Mouse (Mus musculus): ENCODE measurements around the gene Il2rb.
A peak's percentile ranks its signal among the peaks of the same experiment; 100 is the strongest.

The Il2rb gene

DNA sequence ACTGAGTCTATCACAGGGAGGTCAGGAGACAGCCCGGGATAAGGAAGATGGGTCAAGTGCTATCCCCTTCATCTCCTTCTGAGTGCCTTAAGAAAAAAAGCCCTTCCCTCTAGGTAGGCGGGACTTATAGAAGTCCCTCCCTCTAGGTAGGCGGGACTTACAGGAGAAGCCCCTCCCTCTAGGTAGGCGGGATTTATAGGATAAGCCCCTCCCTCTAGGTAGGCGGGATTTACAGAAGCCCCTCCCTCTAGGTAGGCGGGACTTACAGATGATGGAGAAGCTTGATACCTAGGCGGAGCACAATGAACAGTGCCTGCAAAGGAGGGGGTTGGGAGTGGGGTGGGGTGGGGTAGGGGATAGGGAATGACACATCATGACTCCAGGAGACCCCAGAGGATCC is 15.0 kb downstream of the Il2rb start:
- no peak for DNase-seq

DNA sequence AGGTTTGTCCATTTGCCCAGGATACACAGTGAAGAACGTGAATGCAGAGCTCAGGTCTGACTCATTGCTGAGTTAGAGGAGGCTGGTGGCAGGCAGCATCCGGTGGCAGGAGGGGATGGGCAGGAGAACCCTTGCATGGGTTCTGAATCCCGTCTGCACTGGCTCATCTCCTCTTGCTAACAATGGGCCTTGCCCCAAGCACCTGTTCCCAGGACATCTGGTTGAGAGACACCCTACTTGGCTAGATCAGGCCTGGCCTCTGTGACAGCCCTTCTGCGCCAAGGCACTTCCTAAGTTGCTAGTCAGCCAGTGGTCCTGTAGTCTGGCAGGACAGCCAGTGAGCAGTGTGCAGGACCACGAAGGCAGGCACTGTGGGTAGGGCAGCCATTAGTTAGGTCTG is 15.6 kb downstream of the Il2rb start:
- no peak for DNase-seq

DNA sequence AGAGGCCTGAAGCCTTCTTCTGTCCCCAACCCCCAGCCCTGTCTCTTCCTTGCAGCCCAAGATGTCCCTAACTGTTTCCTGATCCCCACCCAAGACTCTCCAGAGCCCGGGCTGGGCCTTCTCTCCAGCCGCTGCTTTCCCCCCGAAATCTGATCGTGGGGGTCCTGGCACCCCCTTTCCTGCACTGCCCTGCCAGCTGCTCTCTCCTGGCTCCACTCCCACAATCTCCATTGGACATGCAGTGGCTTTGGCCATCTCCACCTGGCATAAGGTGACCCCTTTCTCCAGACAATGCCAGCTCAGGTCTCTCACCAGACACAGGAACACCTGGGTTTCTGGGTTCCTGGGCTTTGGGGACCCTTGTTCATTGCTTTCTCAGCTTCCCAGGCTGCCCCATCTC is 17.0 kb downstream of the Il2rb start:
- DNase-seq: no peak

DNA sequence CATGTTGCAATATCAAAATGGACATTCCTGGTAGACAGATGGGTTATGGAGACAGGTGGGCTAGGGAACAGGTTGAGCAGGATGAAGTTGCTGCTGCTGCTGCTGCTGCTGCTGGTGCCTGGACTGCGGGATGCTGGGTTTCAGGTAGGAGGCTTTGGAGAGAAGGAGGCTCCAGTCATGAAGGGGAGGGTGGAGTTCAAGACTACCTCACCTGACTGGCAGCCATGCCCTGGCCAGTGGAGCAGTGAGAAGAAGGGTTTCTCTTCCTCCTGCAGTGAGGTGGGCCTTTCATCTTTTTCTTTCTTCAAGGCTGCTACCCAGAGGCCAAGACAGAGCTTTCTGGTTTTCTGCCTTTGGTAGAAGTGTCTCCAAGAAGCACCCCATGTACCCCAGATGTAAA is 18.2 kb downstream of the Il2rb start:
- no peak for DNase-seq

DNA sequence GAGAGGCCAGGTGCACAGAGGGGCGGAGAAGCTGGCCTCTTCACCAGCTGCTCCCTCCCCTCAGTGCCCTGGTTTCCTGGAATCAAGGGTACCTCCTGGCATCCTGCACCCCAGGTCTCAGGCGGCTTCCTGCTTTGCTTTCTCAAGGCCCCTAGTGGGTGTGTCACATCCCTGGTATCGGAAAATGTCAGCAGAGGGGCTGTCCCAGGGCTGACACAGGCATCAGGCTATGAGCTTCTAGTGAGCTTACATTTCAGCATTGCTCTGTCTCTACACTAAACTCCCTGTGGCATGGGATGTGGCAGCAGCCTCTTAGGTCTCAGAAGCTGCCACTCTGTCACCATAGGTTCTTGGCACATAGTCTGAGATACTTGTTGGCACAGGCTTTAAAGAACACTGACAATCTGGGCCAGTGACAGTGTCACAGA is 19.5 kb downstream of the Il2rb start:
- DNase-seq: peak; percentile 44 to 69

DNA sequence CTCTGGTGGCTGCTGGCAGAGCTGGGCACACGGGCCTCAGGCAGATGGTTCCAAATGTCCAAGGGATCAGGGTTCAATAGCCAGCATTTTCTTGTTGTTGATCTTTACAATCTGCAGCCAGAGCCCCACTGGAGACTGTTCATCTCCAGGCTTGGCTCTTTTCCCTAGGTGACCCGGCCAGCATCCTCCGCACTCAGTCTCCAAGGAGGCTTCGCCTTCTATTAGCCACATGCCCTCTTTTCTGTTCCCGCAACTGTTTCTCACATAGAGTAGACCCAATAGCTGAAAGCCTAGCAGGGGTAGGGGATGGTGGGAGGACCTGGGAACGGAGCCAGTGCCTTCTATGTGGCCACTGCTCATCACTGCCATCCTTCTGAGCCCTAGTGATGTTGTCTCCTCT is 21.6 kb downstream of the Il2rb start:
- no peak for DNase-seq

DNA sequence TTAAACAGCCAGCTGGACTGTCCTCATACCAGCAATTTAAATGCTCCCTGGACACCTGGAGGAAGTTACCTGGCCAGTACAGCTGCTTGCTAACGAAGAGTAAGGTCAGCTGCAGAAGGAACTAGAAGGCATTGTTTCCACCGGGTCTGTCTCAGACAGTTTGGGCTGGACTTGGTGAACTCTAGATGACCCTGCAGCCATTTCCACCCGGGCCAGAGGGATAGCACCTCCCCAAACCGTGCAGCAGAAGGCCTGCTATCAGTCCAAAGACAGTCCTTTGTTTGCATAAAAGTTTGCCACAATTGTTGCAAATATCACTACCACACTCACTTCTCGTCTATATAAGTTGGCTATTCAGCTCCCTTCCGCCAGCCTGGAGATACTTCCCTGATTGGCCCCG is 23.2 kb downstream of the Il2rb start:
- DNase-seq: no peak

DNA sequence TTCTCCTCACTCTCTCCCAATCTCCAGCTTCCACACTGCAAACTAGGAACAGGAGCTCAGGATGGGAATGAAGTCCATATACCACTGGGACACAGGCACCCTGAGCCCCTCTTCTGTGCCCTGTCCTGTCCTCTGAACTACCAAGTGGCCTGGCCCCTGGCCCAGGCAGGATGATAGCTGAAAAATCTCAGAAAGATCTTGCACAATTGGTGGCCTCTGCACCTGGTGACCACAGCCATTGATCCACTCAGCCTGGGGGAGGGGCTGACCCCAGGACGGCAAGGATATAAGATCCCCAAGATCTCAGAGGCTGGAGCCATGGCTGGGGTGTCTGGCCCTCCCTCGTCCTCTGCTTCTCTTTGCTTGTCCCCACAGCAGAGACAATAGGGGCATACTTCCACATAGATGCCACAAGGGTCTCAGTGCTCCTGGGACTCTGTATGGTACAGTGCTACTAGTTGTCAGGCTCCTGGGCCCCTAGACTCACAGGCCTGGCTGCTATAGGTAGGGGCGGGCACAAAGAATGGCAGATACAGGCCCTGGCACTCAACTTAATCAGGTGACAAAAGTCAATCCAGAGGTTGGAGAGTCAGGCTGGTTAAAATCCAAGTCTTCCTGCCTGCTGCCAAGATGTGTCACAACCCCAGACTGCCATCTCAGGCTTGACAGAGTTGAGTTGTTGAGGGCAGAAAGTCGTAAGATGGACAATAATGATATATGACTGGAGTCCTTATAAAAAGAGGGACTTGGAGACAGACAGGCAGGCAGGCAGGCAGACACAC is 24.4 kb downstream of the Il2rb start:
- no peak for DNase-seq

DNA sequence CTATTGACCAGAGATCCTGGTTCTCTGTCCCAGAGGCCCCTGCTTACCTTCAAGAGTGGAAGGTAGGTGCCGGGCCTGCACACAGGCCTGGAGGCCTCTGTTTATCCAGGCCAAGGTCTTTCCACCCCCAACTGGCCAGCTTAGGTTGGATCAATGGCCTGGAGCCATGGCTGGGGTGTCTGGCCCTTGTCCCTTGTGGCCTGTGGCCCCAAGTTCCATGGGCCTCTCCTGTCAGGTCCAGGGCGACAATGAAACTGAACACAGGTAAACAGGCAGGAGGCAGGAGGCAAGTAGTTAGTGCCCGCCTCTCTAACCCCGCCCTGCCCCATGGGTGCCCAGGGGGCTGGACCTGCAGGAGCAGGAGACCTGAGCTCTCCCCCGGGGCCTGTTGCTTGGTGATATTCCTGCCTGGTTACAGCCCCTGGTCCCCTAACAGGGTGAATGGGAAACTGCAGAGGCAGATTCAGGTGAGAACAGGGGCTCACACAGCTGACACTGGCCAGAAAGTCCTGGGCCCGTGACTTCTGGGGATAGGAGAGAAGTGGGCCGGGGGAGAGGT is 26.6 kb downstream of the Il2rb start, which contains the start of gene Tmprss6:
TSS of gene Tmprss6 (minus strand) at position 256 of the 559 bp plus-strand sequence.
- no peak for DNase-seq

DNA sequence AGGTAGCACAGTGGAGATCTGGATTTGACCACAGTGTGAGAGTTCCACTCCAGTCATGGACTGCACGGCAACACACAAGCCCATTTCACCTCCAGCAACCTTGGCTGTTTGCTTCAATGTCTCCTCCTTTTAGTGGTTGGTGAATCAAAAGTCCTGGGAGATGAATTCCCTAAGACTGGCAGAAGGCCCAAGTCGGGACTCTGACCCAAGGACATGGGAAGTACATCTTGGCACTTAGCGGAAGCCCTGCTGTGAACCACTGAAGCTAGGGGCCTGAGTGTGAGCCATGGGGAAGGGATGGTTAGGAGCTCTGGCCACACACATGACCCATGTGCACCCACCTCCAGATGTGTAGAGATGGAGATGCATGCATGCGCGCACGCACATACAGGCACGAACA is 27.5 kb downstream of the Il2rb start:
- DNase-seq: no peak

DNA sequence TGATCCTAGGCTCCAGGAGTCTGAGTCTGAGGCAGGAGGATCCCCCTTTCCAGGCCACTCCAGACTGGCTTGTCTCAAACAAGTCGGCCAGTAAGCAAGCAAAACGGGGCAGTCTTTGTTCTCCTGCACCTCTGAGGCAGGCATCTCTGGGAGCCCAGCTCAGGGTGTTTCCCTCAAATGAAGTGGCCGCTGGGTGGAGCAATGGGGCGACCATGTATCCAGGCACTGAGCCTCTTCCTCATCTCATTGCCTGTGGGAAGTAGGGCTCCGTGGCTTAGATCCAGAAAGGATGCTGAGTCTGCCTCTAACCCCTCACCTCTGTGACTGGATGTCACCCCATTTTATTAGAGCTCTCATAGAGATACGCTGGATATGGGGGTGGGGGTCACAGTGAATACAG is 28.3 kb downstream of the Il2rb start:
- DNase-seq: no peak

DNA sequence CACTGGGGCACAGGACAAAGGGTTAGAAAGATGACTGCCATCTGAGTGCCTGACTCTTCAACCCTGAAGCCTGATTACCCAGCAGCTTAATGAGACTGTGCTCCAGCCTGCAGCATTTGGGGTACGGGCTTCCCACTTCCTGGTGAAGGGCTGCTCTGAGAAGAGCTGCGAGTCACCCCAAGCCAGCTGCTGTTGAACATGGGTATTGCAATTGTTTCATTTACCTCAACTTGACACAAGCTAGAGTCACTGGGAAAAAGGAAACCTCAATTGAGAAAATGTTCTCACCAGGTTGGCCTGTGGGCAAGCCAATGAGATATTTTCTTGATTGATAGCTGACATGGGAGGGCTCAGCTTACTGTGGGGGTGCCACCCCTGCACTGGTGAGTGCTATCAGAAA is 32.1 kb downstream of the Il2rb start:
- DNase-seq: peak; percentile 30 to 44

DNA sequence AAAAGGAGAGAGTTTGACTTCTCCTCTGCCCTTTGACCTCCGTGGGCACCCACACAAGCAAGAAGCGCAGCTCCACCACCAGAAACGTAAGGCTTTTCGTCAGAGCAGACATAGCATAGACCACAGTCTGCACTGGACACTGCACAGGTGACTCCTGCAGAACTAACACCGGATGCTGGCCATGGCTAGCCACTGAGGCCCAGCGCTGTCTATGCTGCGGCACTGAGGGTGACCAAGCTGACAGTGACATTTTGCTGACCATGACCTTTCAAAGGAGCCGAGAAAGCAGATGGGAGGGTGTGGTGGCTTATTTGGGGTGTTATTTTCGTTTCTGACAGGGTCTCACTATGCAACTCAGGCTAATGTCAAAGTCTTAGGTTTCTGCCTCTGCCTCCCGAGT is 37.9 kb downstream of the Il2rb start:
- DNase-seq: no peak

DNA sequence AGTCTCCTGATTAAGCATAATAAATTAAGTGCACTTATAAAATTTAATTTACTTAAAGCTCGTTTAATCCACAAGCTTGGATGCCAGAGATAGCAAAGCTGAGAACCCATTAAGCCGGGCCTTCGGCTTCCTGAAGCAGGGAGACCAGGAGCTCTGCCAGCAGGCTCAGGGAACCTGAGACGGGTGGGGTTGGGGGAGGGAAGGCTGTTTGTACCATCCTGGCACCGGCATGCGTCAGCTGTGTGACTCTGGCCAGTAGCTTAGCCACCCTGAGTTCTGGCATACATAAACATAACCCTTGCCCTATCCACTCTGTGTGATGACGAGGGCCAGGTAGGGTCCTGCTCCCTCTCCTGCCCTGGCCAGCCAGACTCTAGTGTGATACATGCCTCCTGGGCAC is 39.0 kb downstream of the Il2rb start:
- no peak for DNase-seq

DNA sequence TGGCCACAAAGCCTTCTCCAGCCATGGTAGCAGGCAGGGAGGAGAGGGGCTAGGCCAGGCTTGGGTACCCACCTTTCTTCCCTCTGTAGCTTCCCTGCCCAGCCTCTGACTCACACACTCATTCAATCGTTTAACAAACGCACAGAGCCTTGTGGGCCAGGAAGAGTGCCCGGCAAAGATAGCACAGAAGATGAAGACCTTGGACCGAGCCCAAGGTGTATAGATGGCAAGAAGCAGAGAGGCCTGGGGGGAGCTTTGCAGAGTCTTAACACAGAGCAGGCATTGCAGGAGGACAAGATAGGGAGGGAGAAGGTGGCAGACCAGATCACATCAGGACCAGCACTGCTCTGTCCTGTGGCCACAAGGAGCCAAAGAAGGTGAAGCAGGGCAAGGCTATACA is 39.9 kb downstream of the Il2rb start:
- no peak for DNase-seq

DNA sequence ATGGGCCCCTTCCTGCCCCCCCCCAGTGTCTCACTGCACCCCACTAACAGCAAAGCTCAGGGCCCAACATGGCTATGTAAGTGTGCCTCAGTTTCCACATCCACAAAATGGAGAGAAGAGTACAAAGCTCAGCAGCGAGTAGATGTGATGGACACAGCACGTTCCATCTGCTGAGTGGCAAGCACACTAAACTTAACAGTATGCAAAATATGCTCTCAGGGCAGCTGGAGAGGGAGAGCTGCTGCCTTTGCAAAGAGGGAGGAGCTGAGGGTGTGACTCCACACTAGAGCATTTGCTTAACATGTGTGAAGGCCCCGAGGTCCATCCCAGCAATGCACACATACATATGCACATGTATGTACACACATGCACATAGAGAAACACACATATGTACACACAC is 42.1 kb downstream of the Il2rb start:
- DNase-seq: no peak

DNA sequence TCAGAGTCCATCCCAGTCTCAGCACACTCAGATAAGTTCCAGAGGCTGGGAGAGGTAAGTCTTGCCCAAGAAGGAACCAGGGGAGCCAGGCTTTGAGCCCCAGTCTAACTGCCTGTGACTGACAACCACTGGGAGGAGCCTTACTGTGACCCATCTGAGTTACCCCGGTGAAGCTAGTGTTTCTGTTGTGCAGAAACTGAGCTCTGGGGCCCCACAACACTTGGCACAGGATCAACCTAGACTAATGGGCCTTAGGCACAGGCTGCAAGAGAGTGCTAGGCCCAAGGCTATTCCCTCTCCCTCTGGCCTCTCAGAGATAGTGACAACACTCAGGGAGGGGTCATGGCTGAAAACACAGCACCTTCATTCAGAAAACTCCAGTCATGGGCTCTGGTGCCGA is 43.9 kb downstream of the Il2rb start:
- no peak for DNase-seq

DNA sequence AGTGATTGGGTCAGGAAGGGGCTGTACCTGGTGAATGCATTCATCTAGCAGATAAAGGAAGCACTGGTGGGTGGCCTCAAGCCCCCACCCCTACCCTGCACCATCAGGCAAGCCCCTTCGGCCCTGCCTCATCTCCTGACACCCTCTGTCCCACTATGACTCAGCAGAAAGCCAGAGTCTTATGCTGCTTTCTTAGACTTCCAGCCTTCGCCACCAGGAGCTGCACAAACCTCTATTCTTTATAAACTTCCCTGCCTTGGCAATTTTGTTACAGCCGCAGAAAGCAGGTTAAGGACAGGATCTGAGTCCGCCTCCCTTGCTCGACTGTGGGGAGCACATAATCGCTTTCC is 44.7 kb downstream of the Il2rb start:
- DNase-seq: no peak

DNA sequence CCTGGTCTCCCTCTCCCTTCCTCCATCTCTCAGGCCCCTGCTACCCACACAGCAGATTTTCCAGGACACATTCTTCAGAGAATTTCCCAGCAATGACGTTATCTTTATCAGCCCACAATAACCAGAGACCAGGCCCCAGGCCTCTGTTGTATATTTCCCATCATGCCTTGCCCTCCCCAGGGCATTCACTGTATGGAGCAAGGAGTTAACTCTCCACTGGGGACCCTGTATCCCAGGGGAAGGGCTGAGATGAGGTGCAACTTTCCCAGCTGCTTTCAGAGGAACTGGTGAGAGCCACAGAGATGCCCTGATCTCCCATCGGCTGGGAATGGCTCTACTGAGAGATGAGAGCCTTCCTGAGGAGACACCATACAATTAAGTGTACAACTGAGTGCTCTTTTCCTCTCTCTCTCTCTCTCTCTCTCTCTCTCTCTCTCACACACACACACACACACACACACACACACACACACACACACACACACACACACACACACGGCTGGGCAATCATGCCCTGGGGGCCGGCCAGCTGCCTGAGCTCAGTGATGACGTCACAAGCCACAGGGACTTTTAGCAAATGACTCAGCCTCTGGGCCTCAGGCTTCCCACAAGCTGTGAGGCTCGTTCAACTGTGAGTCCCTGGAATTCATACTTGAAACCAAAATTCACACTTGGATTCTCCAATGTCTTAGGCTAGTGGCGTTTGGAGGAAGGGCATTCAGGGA is 45.2 kb downstream of the Il2rb start:
- no peak for DNase-seq

DNA sequence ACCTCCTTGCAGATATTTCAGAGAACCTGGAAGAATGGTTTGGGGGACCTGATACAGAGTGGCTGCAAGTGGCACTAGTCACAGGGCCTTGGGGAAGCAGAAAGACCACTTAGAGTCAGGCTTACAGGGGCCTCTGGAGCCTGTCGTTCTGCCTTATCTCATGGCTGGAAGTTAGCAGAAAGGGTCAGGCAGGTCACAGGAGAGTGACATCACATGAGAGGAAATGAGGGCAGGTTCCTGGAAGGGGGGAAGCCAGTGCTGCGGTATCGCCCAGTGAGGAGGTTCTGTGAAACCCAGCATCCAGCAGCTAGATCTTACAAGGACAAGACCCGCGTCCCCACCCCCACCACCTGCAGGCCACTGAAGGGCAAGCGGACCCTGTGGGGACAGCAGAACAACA is 45.9 kb downstream of the Il2rb start:
- DNase-seq: no peak

DNA sequence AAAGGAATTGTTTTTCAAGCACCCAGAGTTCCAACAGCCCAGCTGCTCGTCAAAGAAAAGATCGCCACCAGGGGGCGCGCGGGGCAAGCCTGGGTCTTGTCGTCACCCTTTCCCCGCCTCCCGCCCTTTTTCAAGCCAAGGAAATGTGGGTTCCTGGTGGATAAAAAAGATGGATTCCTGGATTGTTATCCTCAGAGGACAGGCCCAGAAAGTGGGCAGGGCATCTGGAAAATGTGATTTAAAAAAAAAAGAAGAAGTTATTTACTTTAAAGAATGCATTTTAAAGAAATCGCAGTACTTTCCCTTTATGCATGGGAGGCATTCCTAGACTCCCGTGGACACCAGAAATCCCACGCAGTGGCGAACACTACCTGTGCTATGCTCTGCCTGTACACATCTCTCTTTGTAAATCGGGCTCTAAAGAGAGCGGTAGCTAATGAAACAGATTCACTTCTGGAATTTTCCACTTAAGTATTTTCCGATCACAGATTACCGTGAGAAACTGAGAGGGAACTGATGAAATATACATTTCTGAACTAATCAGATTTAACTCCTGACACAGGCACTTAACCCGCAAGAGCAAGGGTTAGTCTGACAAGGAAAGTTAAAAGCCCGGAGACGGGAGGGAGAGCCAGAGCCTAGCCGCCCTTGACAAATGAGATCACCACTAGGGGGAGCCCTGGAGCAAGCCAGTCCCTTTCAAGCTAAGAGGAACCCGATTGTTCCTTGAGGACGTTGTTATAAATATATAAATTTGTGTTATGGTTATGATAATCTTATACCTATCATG is 47.1 kb downstream of the Il2rb start:
- DNase-seq: peak; percentile 83 to 89

DNA sequence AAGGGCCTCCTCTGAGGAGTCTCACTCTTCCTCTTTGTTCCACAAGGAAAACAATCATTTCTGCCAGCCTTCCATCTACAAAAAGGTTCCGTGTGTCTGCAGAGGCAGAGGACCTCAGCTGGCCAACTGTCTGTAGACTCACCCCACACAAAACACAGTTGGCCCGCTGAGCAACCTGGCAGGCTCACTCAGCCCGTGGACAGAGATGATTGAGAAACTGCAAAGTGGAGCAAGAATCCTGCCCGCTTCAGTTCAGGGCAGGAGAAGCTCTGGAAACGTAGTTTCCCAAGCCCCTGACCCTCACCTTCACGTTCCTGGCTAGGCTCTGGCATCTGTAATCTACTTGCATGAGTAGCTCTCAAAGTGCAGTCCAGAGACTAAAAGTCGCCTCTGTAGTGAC is 48.0 kb downstream of the Il2rb start:
- DNase-seq: no peak

DNA sequence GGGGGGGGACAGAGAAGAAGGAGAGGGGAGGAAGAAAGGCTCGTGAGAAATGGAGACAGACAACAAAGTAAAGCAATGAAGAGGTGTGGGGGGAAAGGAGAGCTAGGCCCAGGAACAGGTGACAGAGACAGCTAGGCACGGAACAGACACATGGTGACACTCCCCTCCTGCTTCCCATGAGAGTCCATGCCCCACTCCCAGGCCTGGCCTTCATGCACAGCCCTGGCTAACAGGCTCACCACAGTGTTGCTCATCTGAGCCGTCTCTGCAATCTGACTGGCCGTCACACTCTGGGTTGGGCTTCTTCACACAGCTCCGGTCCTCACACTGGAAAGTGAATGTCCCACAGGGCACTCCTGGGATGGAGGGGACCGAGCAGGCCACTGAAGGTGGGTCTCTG is 51.2 kb downstream of the Il2rb start:
- no peak for DNase-seq

DNA sequence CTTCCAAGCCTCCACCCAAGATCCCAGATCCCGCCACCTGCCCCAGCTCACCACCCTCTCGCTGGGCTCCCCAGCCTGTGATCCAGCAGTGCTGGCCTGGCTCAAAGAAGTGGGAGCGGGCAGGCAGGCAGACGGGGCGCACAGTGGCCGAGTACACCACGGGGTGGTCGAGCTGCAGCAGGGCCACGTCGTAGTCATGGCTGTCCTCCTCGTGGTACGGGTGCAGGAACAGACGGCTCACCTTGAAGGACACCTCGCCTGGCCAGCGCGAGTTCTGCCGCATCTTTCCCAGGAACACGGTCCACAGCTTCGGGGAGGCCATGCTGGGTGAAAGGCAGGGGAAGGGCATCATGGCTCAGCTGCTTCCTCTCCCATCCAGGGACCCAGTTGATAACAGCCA is 52.8 kb downstream of the Il2rb start:
- no peak for DNase-seq
